Mouse (Mus musculus): ENCODE data around the gene Mlph.

GRCm38 (mm10) chr1:90926030-90926429 is 11.1 kb downstream of the Mlph start:
- TF ChIP-seq CTCF (IDR thresholded peaks at IDR 0.05; ENCODE audit: low read depth) (no peak), EP300 (IDR thresholded peaks at IDR 0.05; ENCODE audit: low read depth) (no peak)
